Mouse (Mus musculus): ENCODE measurements around the gene Gm37240.
"Not testable (repeated sequence)": the region's sequence is repeated elsewhere in the genome, so short reads cannot be mapped to it uniquely, and the experiment has no call there.

Gm37240 gene

GRCm38 (mm10) chr3:84602759-84603158 is 1284.6 kb downstream of the Gm37240 start:
- no peak for DNase-seq

GRCm38 (mm10) chr3:84601870-84602495 is 1285.3 kb downstream of the Gm37240 start:
- DNase-seq: no peak

- no peak for DNase-seq
Measured at GRCm38 (mm10) chr3:84598756-84599155, 1288.6 kb downstream of the Gm37240 start.

GRCm38 (mm10) chr3:84597996-84598734 is 1289.2 kb downstream of the Gm37240 start:
- no peak for DNase-seq

GRCm38 (mm10) chr3:84595677-84596234 is 1291.6 kb downstream of the Gm37240 start:
- DNase-seq: no peak

GRCm38 (mm10) chr3:84594894-84595676 is 1292.2 kb downstream of the Gm37240 start:
- peak; percentile 34 for DNase-seq

- no peak for DNase-seq
Measured at GRCm38 (mm10) chr3:84593274-84593673, 1294.0 kb downstream of the Gm37240 start, which contains the start of gene Tigd4. TSS of gene Tigd4 (plus strand) at chr3:84593574.

- DNase-seq: no peak
Measured at GRCm38 (mm10) chr3:84586736-84587135, 1300.6 kb downstream of the Gm37240 start.

GRCm38 (mm10) chr3:84582913-84583276 is 1304.4 kb downstream of the Gm37240 start:
- no peak for DNase-seq

- DNase-seq: peak; percentile 96
Measured at GRCm38 (mm10) chr3:84582023-84582912, 1305.0 kb downstream of the Gm37240 start, which contains the start of gene Arfip1. TSS of gene Arfip1 (minus strand) at chr3:84582625.

- no peak for DNase-seq
Measured at GRCm38 (mm10) chr3:84581696-84582022, 1305.7 kb downstream of the Gm37240 start.

- DNase-seq: no peak
Measured at GRCm38 (mm10) chr3:84580716-84581115, 1306.6 kb downstream of the Gm37240 start.

- DNase-seq: no peak
Measured at GRCm38 (mm10) chr3:84570501-84570900, 1316.8 kb downstream of the Gm37240 start.

GRCm38 (mm10) chr3:84569587-84569986 is 1317.7 kb downstream of the Gm37240 start:
- DNase-seq: no peak

GRCm38 (mm10) chr3:84568540-84568939 is 1318.8 kb downstream of the Gm37240 start:
- no peak for DNase-seq

GRCm38 (mm10) chr3:84563415-84563814 is 1323.9 kb downstream of the Gm37240 start:
- DNase-seq: no peak

- not testable (repeated sequence) for DNase-seq
Measured at GRCm38 (mm10) chr3:84562911-84563310, 1324.4 kb downstream of the Gm37240 start.

- DNase-seq: no peak
Measured at GRCm38 (mm10) chr3:84558301-84558700, 1329.0 kb downstream of the Gm37240 start.

GRCm38 (mm10) chr3:84555780-84556179 is 1331.5 kb downstream of the Gm37240 start:
- DNase-seq: no peak

GRCm38 (mm10) chr3:84547177-84547576 is 1340.1 kb downstream of the Gm37240 start:
- peak; percentile 31 for DNase-seq

- DNase-seq: peak; percentile 69
Measured at GRCm38 (mm10) chr3:84542450-84542849, 1344.9 kb downstream of the Gm37240 start.

- DNase-seq: no peak
Measured at GRCm38 (mm10) chr3:84541881-84542280, 1345.4 kb downstream of the Gm37240 start.

Data from thymus, postnatal 14 days (tissue).